Comparison of ENCODE assay signal across 8 mouse cellular contexts in genomic region chr12:70347202-70347841, GRCm38 (mm10). TPM values are rescaled to one million over a fixed set of nuclear protein-coding genes. Genes with fewer than 3 reads are reported as not detected.
DNase-seq lines count a peak whose midpoint lies in the region; ATAC-seq lines count a peak whose summit lies in the region.

Trim9 (minus strand) TSS chr12:70347614.

- peak within 1 kb of the TSS; percentile 86 for H3K4me2 ChIP-seq in hindbrain, embryonic 13.5 days

- no peaks in the 10 kb centered on the region for H3K36me3 ChIP-seq in hindbrain, embryonic 13.5 days

- H3K27ac ChIP-seq in hindbrain, embryonic 13.5 days: peak within 1 kb of the TSS; percentile 96

- peak; percentile 98 for DNase-seq in R1 (ENCODE audit: low read depth, low spot score)
- DNase-seq in cerebellum, postnatal 14 days: peak; percentile 98 to 99
- peak; percentile 97 to 98 for DNase-seq in frontal cortex, postnatal 14 days (ENCODE audit: low spot score in 2 of 2)
- peak; percentile 97 to 98 for DNase-seq in layer of hippocampus, postnatal 14 days (ENCODE audit: low spot score in 2 of 2)
- peak; percentile 96 for DNase-seq in lung, postnatal 10 days
- peak; percentile 97 for DNase-seq in retina, embryonic 14.5 days (ENCODE audit: low spot score)
- DNase-seq in thymus, postnatal 36 days: peak; percentile 83 to 88

- no peaks in the 10 kb centered on the region for H3K9me3 ChIP-seq in hindbrain, embryonic 13.5 days

- ATAC-seq in hindbrain, embryonic 13.5 days (ENCODE audit: low FRiP score): peak; percentile 98

- peak within 1 kb of the TSS; percentile 94 for H3K9ac ChIP-seq in hindbrain, embryonic 13.5 days

- under 1% methylated on average over 50 of the region's 50 CpGs for whole genome bisulfite sequencing in hindbrain, embryonic 13.5 days

- no peaks in the 10 kb centered on the region for H3K27me3 ChIP-seq in hindbrain, embryonic 13.5 days

- H3K4me1 ChIP-seq in hindbrain, embryonic 13.5 days (replicated peaks): peaks cover 43% of the 10 kb centered on the region

- peak within 1 kb of the TSS; percentile 62 for H3K4me3 ChIP-seq in hindbrain, embryonic 13.5 days

RNA-seq across cellular contexts. Expression of gene Trim9, which starts in this region (rescaled TPM):
- 57.4 and 57.7 TPM in 2 replicates for polyA plus RNA-seq in hindbrain, embryonic 13.5 days (2015; fragmentation: Nextera tagmentation; extraction: Ambion mirVana)
- 100 to 1,000 TPM; 321 to 358 TPM for total RNA-seq in layer of hippocampus, postnatal 14 days (2021)

Comparison
In these comparisons a context has a peak if more than half of its experiments do, and no peak if none do; other contexts are left out.
1. Peak in every context shown above with its lines: DNase-seq, ATAC-seq, H3K4me3 ChIP-seq and H3K27ac ChIP-seq.